Comparison of ENCODE assay signal across 8 mouse cellular contexts in the genomic region with DNA sequence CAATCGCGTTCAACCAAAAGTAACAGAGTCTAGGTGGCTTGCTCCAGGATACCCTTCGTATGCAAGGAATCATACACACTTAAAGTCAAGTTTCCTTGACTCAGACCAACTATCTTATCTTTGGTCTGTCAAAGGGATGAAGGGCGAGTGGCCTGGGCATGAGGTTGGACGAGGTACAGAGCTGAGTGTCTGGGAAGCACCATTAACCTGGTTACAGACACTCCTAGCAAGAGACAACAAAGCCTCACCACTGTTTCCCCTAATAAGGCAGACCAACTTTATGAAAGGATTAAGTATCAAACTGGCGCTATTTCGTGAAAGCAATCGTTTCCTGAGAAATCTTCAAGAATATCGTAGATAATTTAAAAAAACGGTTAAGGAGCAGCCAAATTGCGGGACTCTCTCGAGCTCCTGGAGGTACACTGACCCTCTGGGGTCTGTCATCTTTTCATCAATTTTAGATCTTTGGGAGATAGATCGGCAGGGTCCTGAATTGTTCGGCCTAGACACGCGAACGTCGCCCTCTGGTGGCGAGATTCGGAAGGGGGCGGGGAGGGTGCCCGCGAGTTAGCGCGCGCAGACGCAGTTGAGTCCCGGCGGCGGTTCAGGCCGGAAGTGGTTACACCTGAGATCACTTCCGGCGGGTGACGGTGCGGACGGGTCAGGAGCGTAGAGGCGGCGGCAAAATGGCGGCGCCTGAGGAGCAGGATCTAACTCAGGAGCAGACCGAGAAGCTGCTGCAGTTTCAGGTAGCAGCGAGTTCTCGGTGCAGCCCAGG. TPM values are rescaled to one million over a fixed set of nuclear protein-coding genes. Genes with fewer than 3 reads are reported as not detected.
DNase-seq lines count a peak whose midpoint lies in the region; ATAC-seq and TF ChIP-seq lines count a peak whose summit lies in the region.

Gene Faf2 (plus strand): TSS at position 630 of the 778 bp plus-strand sequence.

- H3K27me3 ChIP-seq in embryonic facial prominence, embryonic 14.5 days (replicated peaks; ENCODE audit: control insufficient read depth, insufficient read depth, low read length): no peaks in the 10 kb centered on the region
- no peaks in the 10 kb centered on the region for H3K27me3 ChIP-seq in limb, embryonic 14.5 days (ENCODE audit: control insufficient read depth, insufficient read depth, low read length)
- H3K27me3 ChIP-seq in midbrain, postnatal 0 days (ENCODE audit: insufficient read depth, low read length): no peaks in the 10 kb centered on the region

- no peaks in the 10 kb centered on the region for H3K36me3 ChIP-seq in embryonic facial prominence, embryonic 14.5 days (ENCODE audit: control insufficient read depth, insufficient read depth, low read length)
- no peaks in the 10 kb centered on the region for H3K36me3 ChIP-seq in limb, embryonic 14.5 days (ENCODE audit: control insufficient read depth, insufficient read depth, low read length)
- H3K36me3 ChIP-seq in midbrain, postnatal 0 days (ENCODE audit: insufficient read depth, low read length): no peaks in the 10 kb centered on the region

- peak within 1 kb of the TSS; percentile 94 for H3K4me3 ChIP-seq in embryonic facial prominence, embryonic 14.5 days (ENCODE audit: low read depth, low read length)
- H3K4me3 ChIP-seq in limb, embryonic 14.5 days (replicated peaks; ENCODE audit: low read length): peak within 1 kb of the TSS; percentile 95
- peak within 1 kb of the TSS; percentile 92 for H3K4me3 ChIP-seq in midbrain, postnatal 0 days (ENCODE audit: low read depth, low read length)

- H3K4me1 ChIP-seq in embryonic facial prominence, embryonic 14.5 days (ENCODE audit: control insufficient read depth, insufficient read depth, low read length): peaks cover 8% of the 10 kb centered on the region
- H3K4me1 ChIP-seq in limb, embryonic 14.5 days (ENCODE audit: control insufficient read depth, insufficient read depth, low read length): peaks cover 6% of the 10 kb centered on the region
- peaks cover 9% of the 10 kb centered on the region; the same call in 1 of the 2 replicates for H3K4me1 ChIP-seq in midbrain, postnatal 0 days (ENCODE audit: insufficient read depth, low read length)

- DNase-seq in 3T3-L1 (ENCODE audit: low read depth, low spot score): peak; percentile 91
- peak; percentile 99 for DNase-seq in adrenal gland, postnatal 4 days (ENCODE audit: low spot score in 2 of 2)
- DNase-seq in embryonic facial prominence, embryonic 14.5 days (ENCODE audit: low spot score): peak; percentile 98
- peak; percentile 98 for DNase-seq in heart, adult 8-10 months (ENCODE audit: low spot score)
- DNase-seq in kidney, adult 9 months: peak; percentile 99
- DNase-seq in limb, embryonic 14.5 days (ENCODE audit: low spot score): peak; percentile 94
- peak; percentile 97 for DNase-seq in midbrain, postnatal 0 days (ENCODE audit: low spot score)
- DNase-seq in spleen, postnatal 14 days (ENCODE audit: low spot score in 2 of 2): peak; percentile 97 to 99

- WGBS in embryonic facial prominence, embryonic 14.5 days: 12% methylated on average over 42 of the region's 44 CpGs
- 15% methylated on average over 42 of the region's 44 CpGs for WGBS in limb, embryonic 14.5 days
- 12% methylated on average over 44 of the region's 44 CpGs for WGBS in midbrain, postnatal 0 days

- peak; percentile 98 for ATAC-seq in embryonic facial prominence, embryonic 14.5 days (ENCODE audit: low read depth)
- ATAC-seq in limb, embryonic 14.5 days (ENCODE audit: low FRiP score, low read depth): peak; percentile 98
- ATAC-seq in midbrain, postnatal 0 days (ENCODE audit: low FRiP score): peak; percentile 99

- TF ChIP-seq CTCF in midbrain, postnatal 0 days (IDR thresholded peaks at IDR 0.05): peak; percentile 100

- H3K9me3 ChIP-seq in embryonic facial prominence, embryonic 14.5 days (ENCODE audit: control insufficient read depth, low read length): no peaks in the 10 kb centered on the region
- no peaks in the 10 kb centered on the region for H3K9me3 ChIP-seq in limb, embryonic 14.5 days (ENCODE audit: control insufficient read depth, low read length)
- H3K9me3 ChIP-seq in midbrain, postnatal 0 days (ENCODE audit: low read length): no peaks in the 10 kb centered on the region

- H3K27ac ChIP-seq in embryonic facial prominence, embryonic 14.5 days (replicated peaks; ENCODE audit: low read depth, low read length): peak within 1 kb of the TSS; percentile 91
- H3K27ac ChIP-seq in limb, embryonic 14.5 days (replicated peaks; ENCODE audit: low read depth, low read length): peak within 1 kb of the TSS; percentile 87
- peak within 1 kb of the TSS; percentile 88 for H3K27ac ChIP-seq in midbrain, postnatal 0 days (ENCODE audit: low read depth, low read length)

- peak within 1 kb of the TSS; percentile 86 for H3K4me2 ChIP-seq in embryonic facial prominence, embryonic 14.5 days (ENCODE audit: low read depth, low read length)
- peak within 1 kb of the TSS; percentile 71 for H3K4me2 ChIP-seq in limb, embryonic 14.5 days (replicated peaks; ENCODE audit: low read depth, low read length, severe bottlenecking)
- peak within 1 kb of the TSS; percentile 60 for H3K4me2 ChIP-seq in midbrain, postnatal 0 days (ENCODE audit: low read depth, low read length, poor library complexity, severe bottlenecking)

- TF ChIP-seq POLR2A in limb, embryonic 14.5 days (IDR thresholded peaks at IDR 0.05; ENCODE audit: borderline replicate concordance, extremely low read depth, insufficient read depth, insufficient read length): peak; percentile 82; the same call in 1 of the 2 replicates

- peak within 1 kb of the TSS; percentile 97 for H3K9ac ChIP-seq in embryonic facial prominence, embryonic 14.5 days (ENCODE audit: low read depth, low read length)
- peak within 1 kb of the TSS; percentile 97 for H3K9ac ChIP-seq in limb, embryonic 14.5 days (ENCODE audit: low read depth, low read length, severe bottlenecking)
- peak within 1 kb of the TSS; percentile 89 for H3K9ac ChIP-seq in midbrain, postnatal 0 days (replicated peaks; ENCODE audit: low read length, poor library complexity, severe bottlenecking)

RNA-seq across cellular contexts. Expression of gene Faf2, which starts in this region (rescaled TPM):
- total RNA-seq in adrenal gland, postnatal 4 days (2021): 10 to 100 TPM; 74.5 to 81.4 TPM
- 86.7 and 101 TPM in 2 replicates for polyA plus RNA-seq in embryonic facial prominence, embryonic 14.5 days (2014; fragmentation: Nextera tagmentation; extraction: Ambion mirVana)
- 10 to 100 TPM; 15.8 to 24.3 (median 21.3) TPM for total RNA-seq in heart, adult 8-10 months (2022)
- 50.1 and 55.7 TPM in 2 replicates for polyA plus RNA-seq in limb, embryonic 14.5 days (2012; rRNA removed)
- 99.2 and 105 TPM in 2 replicates for polyA plus RNA-seq in limb, embryonic 14.5 days (2014; fragmentation: Nextera tagmentation; extraction: Ambion mirVana)
- total RNA-seq in midbrain, postnatal 0 days (2014; rRNA removed): 49.3 and 57.9 TPM in 2 replicates
- 53.0 and 56.4 TPM in 2 replicates for polyA plus RNA-seq in midbrain, postnatal 0 days (2015; fragmentation: Nextera tagmentation; extraction: Ambion mirVana)

Comparison
In these comparisons a context has a peak if more than half of its experiments do, and no peak if none do; other contexts are left out.
1. Peak in every context shown above with its lines: DNase-seq, ATAC-seq, H3K4me3 ChIP-seq and H3K27ac ChIP-seq.